Mouse (Mus musculus) heart, embryonic 10.5 days (tissue): ENCODE data around the gene Sdsl. TPM values are rescaled to one million over a fixed set of nuclear protein-coding genes. Genes with fewer than 3 reads are reported as not detected.
A peak's percentile ranks its signal among the peaks of the same experiment; 100 is the strongest.

Experiments used
- DNase-seq: peaks from one replicate; pipeline ENCODE4 v3.0.0-alpha.2; 2017; ENCODE audit warnings: low spot score
- H3K27ac ChIP-seq: fragments of 300-500 bp; sonication (generic); 2 replicates; pipeline ENCODE4 v1.5.1; 2016; ENCODE audit warnings: mild to moderate bottlenecking
- H3K27me3 ChIP-seq: fragments of 300-500 bp; sonication (generic); 2 replicates; pipeline ENCODE4 v1.6.1; 2016; ENCODE audit warnings: mild to moderate bottlenecking; ENCODE audit not compliant: poor library complexity, insufficient read depth, severe bottlenecking
- H3K36me3 ChIP-seq: fragments of 300-500 bp; sonication (generic); 2 replicates; pipeline ENCODE4 v1.6.1; 2016; ENCODE audit warnings: mild to moderate bottlenecking, moderate library complexity
- H3K4me1 ChIP-seq: fragments of 300-500 bp; sonication (generic); 2 replicates; pipeline ENCODE4 v1.6.1; 2016; ENCODE audit warnings: mild to moderate bottlenecking
- H3K4me3 ChIP-seq: fragments of 300-500 bp; sonication (generic); 2 replicates; pipeline ENCODE4 v1.5.1; 2016; ENCODE audit warnings: mild to moderate bottlenecking, moderate library complexity
- H3K9me3 ChIP-seq: fragments of 300-500 bp; sonication (generic); 2 replicates; pipeline ENCODE4 v1.6.1; 2016; ENCODE audit warnings: mild to moderate bottlenecking, moderate library complexity
- WGBS: fragments of 180-500 bp; shearing (Covaris S2); methylation state at CpG from one replicate; pipeline ENCODE4 v1.1.7; 2016; 5-methylcytosine and 5-hydroxymethylcytosine counted together
- polyA plus RNA-seq: library from polyadenylated mRNA; unstranded; fragments of >200 nt; fragmentation: Nextera tagmentation; extraction: Ambion mirVana; gene quantifications from 2 replicates; pipeline ENCODE4 v1.2.1, GENCODE M21; 2016

The Sdsl gene
- 7.5 and 7.7 TPM in 2 replicates for polyA plus RNA-seq

GRCm38 (mm10) chr5:120472770-120473169 lies at the start of gene Sdsl:
Gene Sdsl (minus strand): TSS chr5:120472810.
- Histone ChIP-seq H3K9me3 (no peaks in the 10 kb centered on the region), H3K27ac (no peak within 1 kb of the TSS)
- 72% methylated on average over 8 of the region's 8 CpGs for WGBS

GRCm38 (mm10) chr5:120517552-120517951 lies 44.9 kb upstream of the Sdsl start:
- peaks cover 47% of the 10 kb centered on the region for H3K4me1 ChIP-seq
- no peak for DNase-seq
- H3K36me3 ChIP-seq, result peaks cover under 1% of the 10 kb centered on the region; the same call in 1 of the 2 replicates
- H3K27ac ChIP-seq, result peak overlapping the region; percentile 32; the same call in 1 of the 2 replicates
- no peaks in the 10 kb centered on the region for H3K9me3 ChIP-seq
- WGBS, result 47% methylated on average over 9 of the region's 9 CpGs
- H3K27me3 ChIP-seq, result peaks cover 21% of the 10 kb centered on the region; the same call in 1 of the 2 replicates
- H3K4me3 ChIP-seq, result no peak overlapping the region

More at GRCm38 (mm10) chr5:120472770-120473169, at the start of gene Sdsl:
- Histone ChIP-seq H3K27me3 (peaks cover 28% of the 10 kb centered on the region), H3K4me1 (peaks cover 9% of the 10 kb centered on the region), H3K36me3 (no peaks in the 10 kb centered on the region), H3K4me3 (no peak within 1 kb of the TSS)
- DNase-seq, result no peak

GRCm38 (mm10) chr5:120516221-120516984 lies 43.8 kb upstream of the Sdsl start:
- peak overlapping the region; percentile 60 for H3K27ac ChIP-seq
- WGBS, result 31% methylated on average over 15 of the region's 15 CpGs
- peaks cover 53% of the 10 kb centered on the region for H3K4me1 ChIP-seq
- peaks cover 30% of the 10 kb centered on the region; the same call in 1 of the 2 replicates for H3K27me3 ChIP-seq
- DNase-seq, result no peak
- no peaks in the 10 kb centered on the region; the same call in 1 of the 2 replicates for H3K36me3 ChIP-seq
- no peak overlapping the region for H3K4me3 ChIP-seq
- no peaks in the 10 kb centered on the region for H3K9me3 ChIP-seq

GRCm38 (mm10) chr5:120515451-120515850 lies 42.8 kb upstream of the Sdsl start:
- Histone ChIP-seq H3K36me3 (no peaks in the 10 kb centered on the region), H3K4me1 (peaks cover 62% of the 10 kb centered on the region), H3K4me3 (no peak overlapping the region), H3K27ac (no peak overlapping the region), H3K27me3 (peaks cover 24% of the 10 kb centered on the region; the same call in 1 of the 2 replicates), H3K9me3 (no peaks in the 10 kb centered on the region)
- no peak for DNase-seq
- WGBS, result 69% methylated on average over 7 of the region's 7 CpGs

- Histone ChIP-seq H3K27ac (no peak overlapping the region), H3K4me1 (peaks cover 62% of the 10 kb centered on the region), H3K9me3 (no peaks in the 10 kb centered on the region), H3K27me3 (peaks cover 23% of the 10 kb centered on the region; the same call in 1 of the 2 replicates), H3K36me3 (no peaks in the 10 kb centered on the region), H3K4me3 (no peak overlapping the region)
- DNase-seq, result no peak
- 49% methylated on average over 4 of the region's 4 CpGs for WGBS
These were observed 42.1 kb upstream of the Sdsl start for GRCm38 (mm10) chr5:120514754-120515153.

- H3K36me3 ChIP-seq, result no peaks in the 10 kb centered on the region
- no peak for DNase-seq
- H3K27me3 ChIP-seq, result peaks cover 23% of the 10 kb centered on the region; the same call in 1 of the 2 replicates
- no peak overlapping the region for H3K27ac ChIP-seq
- peaks cover 62% of the 10 kb centered on the region for H3K4me1 ChIP-seq
- WGBS, result 90% methylated on average over 9 of the region's 9 CpGs
- H3K9me3 ChIP-seq, result no peaks in the 10 kb centered on the region; the same call in 1 of the 2 replicates
- no peak overlapping the region for H3K4me3 ChIP-seq
These were observed 41.5 kb upstream of the Sdsl start for GRCm38 (mm10) chr5:120514031-120514677.

GRCm38 (mm10) chr5:120512911-120513555 lies 40.4 kb upstream of the Sdsl start:
- WGBS, result 42% methylated on average over 15 of the region's 15 CpGs

GRCm38 (mm10) chr5:120511643-120512220 lies 39.1 kb upstream of the Sdsl start:
- H3K4me3 ChIP-seq, result peak overlapping the region; percentile 65
- peaks cover 56% of the 10 kb centered on the region for H3K4me1 ChIP-seq
- H3K9me3 ChIP-seq, result no peaks in the 10 kb centered on the region; the same call in 1 of the 2 replicates
- H3K36me3 ChIP-seq, result no peaks in the 10 kb centered on the region
- WGBS, result 29% methylated on average over 14 of the region's 14 CpGs
- DNase-seq, result no peak
- peak overlapping the region; percentile 67 for H3K27ac ChIP-seq
- H3K27me3 ChIP-seq, result peaks cover 23% of the 10 kb centered on the region; the same call in 1 of the 2 replicates

More at GRCm38 (mm10) chr5:120512911-120513555, 40.4 kb upstream of the Sdsl start:
- Histone ChIP-seq H3K27me3 (peaks cover 23% of the 10 kb centered on the region; the same call in 1 of the 2 replicates), H3K4me3 (no peak overlapping the region), H3K9me3 (no peaks in the 10 kb centered on the region; the same call in 1 of the 2 replicates), H3K27ac (peak overlapping the region; percentile 3; the same call in 1 of the 2 replicates), H3K36me3 (no peaks in the 10 kb centered on the region), H3K4me1 (peaks cover 68% of the 10 kb centered on the region)
- no peak for DNase-seq

GRCm38 (mm10) chr5:120510982-120511642 lies 38.5 kb upstream of the Sdsl start, which contains the start of gene Slc8b1:
Gene Slc8b1 (plus strand): TSS chr5:120511168.
- Histone ChIP-seq H3K27me3 (peaks cover 23% of the 10 kb centered on the region; the same call in 1 of the 2 replicates), H3K4me1 (peaks cover 52% of the 10 kb centered on the region), H3K9me3 (no peaks in the 10 kb centered on the region; the same call in 1 of the 2 replicates), H3K27ac (peak within 1 kb of the TSS; percentile 67), H3K36me3 (no peaks in the 10 kb centered on the region), H3K4me3 (peak within 1 kb of the TSS; percentile 65)
- under 1% methylated on average over 36 of the region's 36 CpGs for WGBS
- peak; percentile 97 for DNase-seq

GRCm38 (mm10) chr5:120507311-120507710 lies 34.7 kb upstream of the Sdsl start:
- WGBS, result 46% methylated on average over 4 of the region's 4 CpGs
- H3K27me3 ChIP-seq, result peaks cover 6% of the 10 kb centered on the region; the same call in 1 of the 2 replicates
- H3K27ac ChIP-seq, result no peak overlapping the region
- no peak overlapping the region for H3K4me3 ChIP-seq
- no peaks in the 10 kb centered on the region for H3K36me3 ChIP-seq
- peaks cover 37% of the 10 kb centered on the region for H3K4me1 ChIP-seq
- DNase-seq, result no peak
- no peaks in the 10 kb centered on the region; the same call in 1 of the 2 replicates for H3K9me3 ChIP-seq

- H3K36me3 ChIP-seq, result no peaks in the 10 kb centered on the region
- DNase-seq, result no peak
- H3K9me3 ChIP-seq, result no peaks in the 10 kb centered on the region; the same call in 1 of the 2 replicates
- WGBS, result 60% methylated on average over 9 of the region's 9 CpGs
- no peak overlapping the region for H3K4me3 ChIP-seq
- no peak overlapping the region for H3K27ac ChIP-seq
- H3K4me1 ChIP-seq, result peaks cover 40% of the 10 kb centered on the region
- no peaks in the 10 kb centered on the region for H3K27me3 ChIP-seq
These were observed 33.9 kb upstream of the Sdsl start for GRCm38 (mm10) chr5:120506490-120506889.
